Mouse (Mus musculus): ENCODE measurements around the gene Gstm2. TPM values are rescaled to one million over a fixed set of nuclear protein-coding genes. Genes with fewer than 3 reads are reported as not detected.
"Not testable (repeated sequence)": the region's sequence is repeated elsewhere in the genome, so short reads cannot be mapped to it uniquely, and the experiment has no call there.

Gene Gstm2
- polyA plus RNA-seq, 1 experiment, result 961 TPM

- DNase-seq (ENCODE audit: low read depth), result no peak
These were observed 12.3 kb upstream of the Gstm2 start for GRCm38 (mm10) chr3:107998591-107998990.

GRCm38 (mm10) chr3:107996576-107996975 is 10.3 kb upstream of the Gstm2 start:
- no peak for DNase-seq (ENCODE audit: low read depth)

- not testable (repeated sequence) for DNase-seq (ENCODE audit: low read depth)
These were observed 9.7 kb upstream of the Gstm2 start for GRCm38 (mm10) chr3:107995974-107996373.

- not testable (repeated sequence) for DNase-seq (ENCODE audit: low read depth)
These were observed 1.1 kb downstream of the Gstm2 start for GRCm38 (mm10) chr3:107985141-107985540.

- DNase-seq (ENCODE audit: low read depth), result no peak
These were observed 1.8 kb downstream of the Gstm2 start for GRCm38 (mm10) chr3:107984471-107984870.

GRCm38 (mm10) chr3:107983771-107984170 is 2.5 kb downstream of the Gstm2 start:
- DNase-seq (ENCODE audit: low read depth), result no peak

- no peak for DNase-seq (ENCODE audit: low read depth)
These were observed 3.5 kb downstream of the Gstm2 start for GRCm38 (mm10) chr3:107982726-107983125.

GRCm38 (mm10) chr3:107981261-107981660 is 5.0 kb downstream of the Gstm2 start:
- DNase-seq (ENCODE audit: low read depth), result no peak

- no peak for DNase-seq (ENCODE audit: low read depth)
These were observed 8.6 kb downstream of the Gstm2 start for GRCm38 (mm10) chr3:107977691-107978090.

GRCm38 (mm10) chr3:107974237-107974636 is 12.0 kb downstream of the Gstm2 start:
- no peak for DNase-seq (ENCODE audit: low read depth)

GRCm38 (mm10) chr3:107972070-107972469 is 14.2 kb downstream of the Gstm2 start:
- no peak for DNase-seq (ENCODE audit: low read depth)

- DNase-seq (ENCODE audit: low read depth), result not testable (repeated sequence)
These were observed 15.2 kb downstream of the Gstm2 start for GRCm38 (mm10) chr3:107971101-107971500.

GRCm38 (mm10) chr3:107968724-107969395 is 17.4 kb downstream of the Gstm2 start, which contains the start of gene Gstm3:
Gene Gstm3, minus strand, starts transcription at chr3:107969283.
- DNase-seq (ENCODE audit: low read depth), result no peak

GRCm38 (mm10) chr3:107966631-107967030 is 19.6 kb downstream of the Gstm2 start:
- DNase-seq (ENCODE audit: low read depth), result no peak

GRCm38 (mm10) chr3:107965592-107965991 is 20.7 kb downstream of the Gstm2 start:
- DNase-seq (ENCODE audit: low read depth), result no peak

GRCm38 (mm10) chr3:107964656-107965308 is 21.5 kb downstream of the Gstm2 start:
- DNase-seq (ENCODE audit: low read depth), result no peak

GRCm38 (mm10) chr3:107964026-107964425 is 22.2 kb downstream of the Gstm2 start:
- no peak for DNase-seq (ENCODE audit: low read depth)

GRCm38 (mm10) chr3:107955260-107955659 is 31.0 kb downstream of the Gstm2 start:
- DNase-seq (ENCODE audit: low read depth), result not testable (repeated sequence)

GRCm38 (mm10) chr3:107953906-107954305 is 32.3 kb downstream of the Gstm2 start:
- DNase-seq (ENCODE audit: low read depth), result no peak

GRCm38 (mm10) chr3:107953328-107953755 is 32.9 kb downstream of the Gstm2 start:
- no peak for DNase-seq (ENCODE audit: low read depth)

GRCm38 (mm10) chr3:107950531-107950930 is 35.7 kb downstream of the Gstm2 start:
- no peak for DNase-seq (ENCODE audit: low read depth)

- not testable (repeated sequence) for DNase-seq (ENCODE audit: low read depth)
These were observed 36.8 kb downstream of the Gstm2 start for GRCm38 (mm10) chr3:107949461-107949860.

GRCm38 (mm10) chr3:107945729-107946128 is 40.5 kb downstream of the Gstm2 start:
- DNase-seq (ENCODE audit: low read depth), result no peak
